Mouse (Mus musculus): Measurements from ENCODE around the gene Zbtb16.

Zbtb16 gene

DNA sequence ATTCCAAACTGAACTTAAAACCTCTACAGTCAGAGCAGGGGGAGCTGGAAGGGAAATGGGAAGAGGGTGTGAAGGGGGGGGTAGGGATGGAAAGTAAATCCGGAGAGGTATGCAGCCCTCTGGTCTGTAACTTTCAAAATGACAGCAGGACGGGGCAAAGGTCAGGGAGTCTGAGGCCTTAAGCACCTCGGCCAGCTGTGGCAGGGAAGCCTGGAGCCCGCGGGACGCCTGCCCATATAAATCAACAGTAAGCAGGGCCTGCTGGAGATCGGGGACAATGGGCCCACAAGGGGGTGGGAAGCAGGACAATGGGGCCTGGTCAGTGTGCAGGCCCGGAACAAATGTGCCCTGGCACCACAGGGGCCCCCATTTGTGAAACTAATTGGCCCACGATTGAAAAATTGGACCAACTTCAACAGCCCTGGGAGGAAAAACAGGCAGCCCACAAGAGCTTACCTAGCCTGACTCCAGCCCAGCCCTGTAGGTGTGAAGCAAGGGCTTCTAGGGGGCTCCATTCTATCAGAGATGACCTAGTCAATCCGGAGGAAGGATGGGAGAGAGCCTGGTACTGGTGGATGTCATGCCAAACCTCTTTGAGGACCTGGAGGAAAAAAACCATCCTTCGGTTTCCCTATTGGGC, 160.8 kb downstream of the Zbtb16 start:
- no peak for DNase-seq (ENCODE audit: low read depth, low spot score)

DNA sequence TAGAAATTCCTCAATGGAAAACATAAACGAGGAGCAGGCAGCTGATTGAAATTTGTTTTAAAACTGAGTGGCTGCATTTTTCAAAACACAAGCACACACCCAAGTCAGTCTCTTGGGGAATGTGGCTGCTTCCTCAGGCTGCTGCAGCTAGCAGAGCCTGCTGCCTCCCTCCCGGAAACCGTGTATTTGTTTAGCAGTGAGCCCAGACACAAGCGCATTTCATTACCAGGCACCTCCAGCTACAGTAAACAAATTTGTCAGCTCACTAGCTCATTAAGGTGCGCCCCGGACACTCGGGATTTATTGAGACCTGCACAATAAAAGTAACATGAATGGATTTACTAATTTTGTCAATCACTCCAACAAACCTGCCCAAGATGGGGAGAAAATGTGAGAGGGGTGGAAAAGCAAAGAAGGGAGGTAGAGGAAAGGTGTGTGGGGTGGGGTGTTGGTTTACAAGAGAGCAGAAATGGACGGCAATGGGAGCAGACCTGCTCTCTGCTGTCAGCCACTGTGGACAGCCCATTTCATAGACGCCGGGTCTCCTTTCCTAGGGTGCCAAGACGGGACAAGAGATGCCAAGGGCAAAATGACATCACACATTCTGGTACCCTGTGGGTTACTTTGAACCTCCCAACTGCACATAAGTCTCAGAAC, 161.5 kb downstream of the Zbtb16 start:
- DNase-seq (ENCODE audit: low read depth, low spot score), result no peak

DNA sequence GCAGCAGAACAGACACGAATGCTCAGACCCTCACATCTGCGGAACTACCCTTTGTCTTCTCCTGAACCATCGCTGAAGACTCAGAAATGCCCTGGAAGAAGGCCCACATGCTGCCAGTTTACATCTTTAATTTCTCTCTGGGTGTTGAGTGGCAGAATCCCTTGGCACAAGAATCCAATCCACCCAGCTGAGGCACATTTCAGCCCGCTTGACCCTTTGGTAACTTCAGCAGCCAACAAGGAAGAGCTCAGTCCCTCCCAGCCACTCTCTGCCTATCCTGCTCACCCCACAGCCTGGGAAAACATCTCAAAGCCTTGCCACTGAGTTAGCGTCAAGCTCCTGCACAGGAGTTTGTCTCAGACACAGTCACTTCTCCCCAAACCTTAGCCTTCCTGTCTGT, 162.2 kb downstream of the Zbtb16 start:
- no peak for DNase-seq (ENCODE audit: low read depth, low spot score)

DNA sequence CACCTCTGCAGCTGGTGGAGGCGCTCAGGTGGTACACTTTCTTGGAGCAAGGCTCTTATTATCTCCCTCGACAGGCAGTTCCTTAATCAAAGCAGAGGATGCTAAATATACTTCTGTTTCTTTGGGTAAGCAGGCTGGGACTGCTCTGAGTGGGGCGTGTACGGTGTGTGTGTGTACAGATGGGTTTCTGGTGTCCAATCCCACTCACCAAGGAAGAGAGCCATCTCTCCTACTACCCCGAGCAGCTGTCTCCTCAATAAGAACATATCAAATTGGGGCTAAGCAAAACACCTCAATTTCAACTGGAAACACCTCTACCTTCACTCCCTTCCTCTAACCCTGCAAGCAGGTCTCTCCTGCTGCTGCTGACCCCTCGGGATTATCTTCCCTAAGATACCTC, 162.8 kb downstream of the Zbtb16 start:
- no peak for DNase-seq (ENCODE audit: low read depth, low spot score)

DNA sequence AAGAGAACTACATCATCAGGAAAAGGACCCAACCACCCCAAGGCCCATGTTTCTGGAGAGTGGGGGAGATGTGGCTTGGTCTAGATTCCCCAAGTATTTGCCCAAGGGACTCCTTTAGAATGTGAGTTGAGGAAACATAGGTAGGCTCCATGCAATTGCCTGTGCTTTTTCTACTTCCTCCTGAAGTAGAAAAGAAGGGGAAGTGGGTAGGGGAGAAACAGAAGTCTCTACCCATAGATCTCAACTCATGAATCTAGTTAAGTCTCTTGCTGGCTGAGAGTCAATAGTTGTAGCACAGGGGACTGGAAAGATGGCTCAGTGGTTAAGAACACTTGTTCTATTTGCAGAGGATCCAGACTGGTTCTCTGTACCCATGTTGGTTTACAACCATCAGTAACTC, 164.2 kb downstream of the Zbtb16 start:
- no peak for DNase-seq (ENCODE audit: low read depth, low spot score)

DNA sequence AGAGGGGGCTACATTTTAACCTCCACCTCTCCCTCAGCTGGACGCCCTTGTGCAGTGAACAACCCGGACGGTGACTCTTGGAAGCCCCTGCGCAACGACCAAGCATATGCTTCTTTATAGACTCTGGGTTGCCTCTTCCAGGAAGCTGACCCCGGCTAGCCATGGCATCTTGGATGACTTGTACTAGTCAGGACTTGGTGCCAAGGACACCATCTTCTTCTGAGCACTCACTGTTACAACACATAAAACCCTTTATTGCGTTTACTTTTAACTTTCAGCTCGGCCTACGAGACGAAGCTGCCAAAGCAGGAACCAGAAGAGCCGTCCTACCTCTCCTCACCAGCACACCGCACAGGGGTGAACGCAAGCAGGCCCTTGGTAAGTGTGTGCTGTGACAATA, 165.9 kb downstream of the Zbtb16 start:
- DNase-seq (ENCODE audit: low read depth, low spot score), result no peak

DNA sequence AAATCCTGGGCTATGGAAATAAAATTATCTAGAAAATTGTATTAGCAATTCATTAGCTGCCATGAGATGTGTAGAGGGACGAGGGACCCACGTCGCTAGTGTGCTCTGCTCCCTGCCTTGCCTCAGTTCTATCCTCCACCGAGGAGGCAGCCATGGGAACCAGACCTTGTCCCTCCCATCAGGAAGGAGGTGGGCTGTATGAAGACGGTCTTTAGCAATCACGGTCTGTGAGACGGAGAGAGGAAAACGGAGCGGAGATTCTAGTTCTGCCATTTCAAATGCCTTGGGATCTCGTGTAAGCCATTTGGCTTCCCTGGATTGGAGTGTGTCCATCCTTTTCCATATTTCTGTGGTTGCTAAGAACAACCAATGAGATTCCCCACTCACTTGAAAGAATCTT, 166.3 kb downstream of the Zbtb16 start:
- no peak for DNase-seq (ENCODE audit: low read depth, low spot score)

DNA sequence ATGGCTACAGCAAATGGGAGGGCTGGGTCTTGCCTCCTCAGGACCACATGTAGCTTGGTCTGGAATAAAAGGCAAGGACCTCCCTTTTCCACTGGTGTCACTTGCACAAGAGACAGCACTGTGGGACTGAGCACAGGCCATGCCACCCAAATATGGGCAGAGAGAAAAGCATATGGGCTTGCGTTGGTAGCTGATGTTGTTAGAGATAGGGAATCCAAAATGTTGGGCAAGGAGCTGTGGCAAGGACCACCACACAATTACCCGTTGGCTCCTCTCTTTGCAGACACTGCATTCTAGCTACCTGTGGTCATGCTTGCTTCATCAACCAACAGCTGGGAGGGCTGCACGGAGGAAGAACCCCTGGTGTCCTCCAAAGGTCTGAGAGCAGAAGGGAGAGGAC, 169.3 kb downstream of the Zbtb16 start:
- DNase-seq (ENCODE audit: low read depth, low spot score), result no peak

DNA sequence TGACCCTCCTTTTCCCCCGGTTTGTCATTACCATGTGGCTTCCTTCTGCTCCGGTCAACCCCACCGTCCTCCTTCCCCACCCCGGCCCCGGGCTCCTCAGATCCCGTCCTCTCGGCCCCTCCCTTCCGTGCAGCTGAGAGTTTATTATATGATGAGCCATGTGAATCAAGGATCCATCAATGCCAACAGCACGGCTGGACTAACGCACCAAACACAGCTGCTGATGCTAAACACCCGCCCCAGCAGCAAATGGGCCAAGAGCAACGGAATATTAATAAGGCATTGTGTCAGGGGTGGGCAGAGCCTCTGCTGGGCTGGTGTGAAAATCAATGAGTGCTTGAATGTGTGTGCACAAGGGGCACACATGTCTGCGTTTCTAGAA, 173.0 kb downstream of the Zbtb16 start:
- no peak for DNase-seq (ENCODE audit: low read depth, low spot score)

DNA sequence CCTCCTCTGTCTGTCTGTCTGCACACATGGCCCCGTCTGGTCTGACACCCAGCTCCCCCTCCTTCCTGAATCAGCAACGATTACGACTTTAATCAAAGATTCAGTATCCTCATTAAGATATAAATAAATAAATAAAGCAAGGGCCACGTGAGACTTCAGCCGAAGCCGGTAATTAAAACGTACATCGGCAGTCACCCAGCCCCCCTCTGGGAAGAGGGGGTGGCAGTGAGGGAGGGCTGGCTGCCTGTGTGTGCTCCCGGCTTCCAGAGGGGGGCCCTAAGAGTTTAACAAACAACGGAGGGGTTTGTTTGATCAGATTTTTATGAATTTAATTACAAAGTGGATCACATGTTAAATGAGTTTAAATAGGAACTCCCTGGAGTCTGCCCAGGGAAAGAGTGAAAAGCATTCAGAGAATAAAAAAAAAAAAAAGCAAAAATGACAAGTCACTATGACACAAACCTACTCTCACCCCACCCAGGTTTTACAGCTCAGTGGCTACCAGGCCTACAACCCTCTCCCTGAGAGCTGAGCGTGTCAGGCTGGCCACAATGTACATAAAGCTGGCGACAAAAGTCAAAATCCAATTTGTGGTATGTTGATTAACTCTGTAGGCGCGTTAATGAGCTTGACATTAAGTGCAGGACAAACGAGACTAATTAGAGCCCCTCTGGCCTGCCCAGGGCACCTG, 173.5 kb downstream of the Zbtb16 start:
- DNase-seq (ENCODE audit: low read depth, low spot score), result no peak

DNA sequence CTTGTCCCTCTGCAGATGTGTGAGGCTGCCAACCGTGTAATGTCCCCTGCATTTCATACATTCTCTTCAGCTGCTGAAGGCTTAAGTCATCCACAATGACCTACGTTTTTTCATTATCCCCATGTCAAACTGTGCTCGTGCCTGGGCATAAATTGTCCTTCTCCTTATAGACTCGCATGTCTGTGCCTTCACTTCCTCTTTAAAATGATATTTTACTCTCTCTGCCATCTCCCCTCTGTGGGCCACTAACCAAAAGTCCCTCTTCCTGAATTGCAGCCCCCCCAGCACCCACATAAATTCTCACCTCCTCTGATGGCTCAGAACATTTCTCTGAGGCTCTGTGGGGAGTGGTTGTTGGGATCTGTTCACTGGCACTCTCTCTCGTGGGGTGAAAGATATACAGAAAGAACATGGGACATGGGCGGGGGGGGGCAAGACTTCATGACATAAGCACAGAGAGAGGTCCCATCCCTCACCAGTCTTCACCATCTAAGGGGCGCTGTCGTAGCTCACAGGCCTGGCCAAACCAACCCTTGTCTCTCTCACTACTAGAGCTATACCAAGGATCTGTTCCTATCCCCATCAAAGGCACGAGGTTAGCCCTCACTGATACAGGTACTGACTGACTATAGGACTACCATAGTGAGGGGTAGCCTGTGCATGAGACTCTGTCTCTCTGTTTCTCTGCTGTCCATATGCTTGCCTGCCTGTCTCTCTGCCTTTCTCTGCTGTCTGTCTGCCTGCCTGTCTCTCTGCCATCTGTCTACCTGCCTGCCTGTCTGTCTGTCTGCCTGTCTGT, 174.6 kb downstream of the Zbtb16 start:
- no peak for DNase-seq (ENCODE audit: low read depth, low spot score)

DNA sequence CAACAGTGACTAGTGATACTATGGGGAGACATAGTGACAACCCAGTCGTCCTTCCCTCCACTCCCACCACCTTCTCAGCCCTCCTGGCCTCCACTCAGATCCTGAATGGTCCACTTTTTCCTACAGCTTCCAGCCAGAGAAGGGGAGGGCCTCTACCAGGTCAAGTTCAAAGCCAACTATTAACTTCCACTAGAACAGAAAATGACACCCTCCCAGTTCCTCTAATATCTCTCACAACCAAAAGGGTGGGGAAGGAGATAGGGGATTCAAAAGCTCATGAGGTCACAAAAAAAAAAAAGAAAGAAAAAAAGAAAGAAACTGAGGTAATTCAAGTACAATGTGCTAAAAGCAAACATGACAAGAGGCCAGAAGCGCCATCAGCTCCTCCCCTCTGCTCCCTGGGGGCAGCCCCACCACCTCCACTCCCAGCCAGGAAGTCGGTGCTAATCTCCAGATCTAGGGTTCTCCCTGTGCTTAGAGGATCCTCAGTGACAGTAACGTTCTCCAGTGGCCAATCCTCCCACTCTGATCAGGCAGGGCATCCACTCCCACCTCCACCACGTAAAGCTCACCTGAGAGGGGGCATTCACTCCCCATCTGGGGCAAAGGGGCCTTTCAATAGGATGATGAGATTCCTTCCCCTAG, 180.4 kb downstream of the Zbtb16 start:
- DNase-seq (ENCODE audit: low read depth, low spot score), result peak; percentile 10

DNA sequence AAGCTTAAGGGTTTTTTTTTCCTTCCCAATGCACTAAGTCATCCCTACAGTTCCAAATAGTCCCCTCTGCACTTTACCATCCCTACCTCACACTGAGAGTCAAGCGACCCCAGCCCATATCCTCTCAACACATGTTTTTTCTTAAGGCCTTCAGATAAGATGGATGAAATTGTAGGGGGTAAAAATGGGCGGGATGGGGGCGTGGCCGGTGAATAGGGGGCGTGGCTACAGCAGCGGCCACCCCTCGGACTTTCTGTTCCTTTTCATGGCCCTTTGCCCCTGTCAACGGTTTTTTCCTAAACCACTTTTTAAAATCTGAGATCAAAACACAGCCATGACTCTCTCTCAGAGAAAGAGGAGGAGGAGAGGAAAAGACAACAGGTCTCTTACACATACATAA, 181.3 kb downstream of the Zbtb16 start:
- no peak for DNase-seq (ENCODE audit: low read depth, low spot score)

DNA sequence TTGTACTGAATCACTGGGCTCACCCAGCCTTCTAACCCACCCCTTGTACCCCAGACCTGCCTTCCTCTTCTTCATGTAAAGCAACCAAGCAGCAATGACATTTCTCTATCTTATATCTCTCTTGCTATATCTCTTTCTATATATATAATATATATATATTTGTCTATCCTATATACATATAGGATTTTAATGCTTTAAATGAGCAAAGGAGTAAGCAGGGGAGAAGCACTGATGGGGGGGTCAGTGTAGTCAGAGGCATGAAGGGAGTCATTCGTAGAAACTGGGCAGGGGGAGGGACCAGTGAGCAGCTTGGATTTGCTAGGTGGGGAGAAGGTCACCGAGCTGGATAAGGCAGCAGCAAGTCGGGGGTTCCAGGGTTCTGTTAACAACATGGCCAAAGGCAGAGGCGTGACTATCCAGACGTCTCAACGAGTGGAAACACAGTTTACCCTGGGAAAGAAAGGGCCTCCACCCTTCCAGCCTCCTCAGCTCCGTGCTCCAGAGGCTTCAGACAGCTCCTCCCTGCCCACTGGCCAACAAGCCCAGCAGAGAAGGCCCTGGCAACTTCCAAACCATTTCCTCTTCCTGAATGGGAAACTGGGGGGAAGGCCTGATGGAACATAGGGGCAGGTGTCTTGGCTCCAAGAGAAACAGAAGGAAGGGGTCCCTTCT, 182.5 kb downstream of the Zbtb16 start:
- DNase-seq (ENCODE audit: low read depth, low spot score), result no peak

DNA sequence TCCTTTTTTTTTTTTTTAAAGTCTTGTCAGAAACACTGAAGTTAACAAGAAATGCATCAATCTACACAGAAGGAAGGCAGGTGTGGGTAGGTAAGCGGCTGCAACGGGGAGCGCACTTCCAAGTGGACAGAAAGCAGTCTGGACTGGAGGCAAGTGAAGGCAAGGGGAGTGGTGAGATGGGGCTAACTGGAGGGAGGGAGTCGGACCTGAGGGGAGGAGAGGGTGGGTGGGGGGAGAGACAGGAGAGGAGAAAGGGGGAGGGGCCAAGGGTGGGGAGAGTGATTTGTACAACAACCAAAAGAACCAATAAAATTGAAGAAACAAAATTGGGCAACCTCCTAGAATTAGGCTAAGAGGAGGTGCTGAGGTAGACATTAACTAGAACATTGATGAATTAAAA, 184.0 kb downstream of the Zbtb16 start:
- no peak for DNase-seq (ENCODE audit: low read depth, low spot score)

DNA sequence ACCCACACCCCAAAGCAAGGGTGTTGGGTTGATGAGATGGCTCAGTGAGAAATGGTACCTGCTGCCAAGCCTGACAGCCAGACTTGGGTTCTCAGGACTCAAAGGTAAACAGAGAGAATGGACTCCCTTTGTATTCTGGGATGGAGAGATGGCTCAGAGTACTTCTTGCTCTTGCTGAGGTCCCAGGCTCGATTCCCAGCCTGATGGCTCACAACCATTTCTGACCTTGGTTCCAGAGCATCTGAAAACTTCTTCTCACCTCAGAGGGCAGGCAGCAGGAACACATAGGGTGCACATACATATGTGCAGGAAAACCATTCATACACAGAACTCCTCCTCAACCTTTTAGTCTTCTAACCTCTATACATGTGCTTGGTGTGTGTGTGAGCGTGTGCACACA, 185.2 kb downstream of the Zbtb16 start:
- no peak for DNase-seq (ENCODE audit: low read depth, low spot score)

DNA sequence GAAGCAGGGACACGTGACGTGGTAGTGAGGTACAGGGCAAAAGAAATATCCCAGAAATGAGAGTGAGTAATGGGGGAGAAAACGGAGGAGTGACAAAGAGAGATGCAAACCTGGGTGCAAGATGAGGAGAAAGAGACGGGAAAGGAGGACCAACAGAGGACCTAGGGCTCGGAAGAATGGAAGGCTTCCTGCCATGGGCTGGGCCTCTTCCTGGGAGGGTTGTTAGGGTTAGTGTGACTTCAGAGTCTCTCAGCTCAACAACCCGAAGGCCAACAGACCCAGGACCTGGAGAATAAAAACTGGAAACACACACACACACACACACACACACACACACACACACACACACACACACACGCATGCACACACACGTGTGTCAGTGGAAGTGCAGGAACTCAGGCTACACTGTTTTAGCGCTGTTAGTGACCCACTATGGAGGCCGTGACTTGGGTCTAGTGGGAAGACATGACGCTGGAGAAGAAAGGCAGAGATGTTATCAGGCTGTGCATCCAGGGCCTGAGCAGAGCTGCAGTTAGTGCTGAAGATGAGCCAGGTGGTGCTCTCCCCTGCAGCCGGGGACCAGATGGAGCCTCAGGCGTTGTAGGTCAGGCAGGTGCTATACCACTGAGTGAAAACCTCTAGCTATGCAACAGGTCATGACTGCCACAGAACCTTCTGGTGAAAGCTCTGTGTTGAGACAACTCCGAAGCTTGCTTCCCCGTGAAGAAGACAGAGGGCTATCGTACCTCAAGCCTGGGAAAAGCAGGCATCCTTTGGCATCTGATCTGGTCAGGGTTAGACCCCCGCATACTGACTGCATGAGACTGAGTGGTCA, 186.0 kb downstream of the Zbtb16 start:
- DNase-seq (ENCODE audit: low read depth, low spot score), result no peak

DNA sequence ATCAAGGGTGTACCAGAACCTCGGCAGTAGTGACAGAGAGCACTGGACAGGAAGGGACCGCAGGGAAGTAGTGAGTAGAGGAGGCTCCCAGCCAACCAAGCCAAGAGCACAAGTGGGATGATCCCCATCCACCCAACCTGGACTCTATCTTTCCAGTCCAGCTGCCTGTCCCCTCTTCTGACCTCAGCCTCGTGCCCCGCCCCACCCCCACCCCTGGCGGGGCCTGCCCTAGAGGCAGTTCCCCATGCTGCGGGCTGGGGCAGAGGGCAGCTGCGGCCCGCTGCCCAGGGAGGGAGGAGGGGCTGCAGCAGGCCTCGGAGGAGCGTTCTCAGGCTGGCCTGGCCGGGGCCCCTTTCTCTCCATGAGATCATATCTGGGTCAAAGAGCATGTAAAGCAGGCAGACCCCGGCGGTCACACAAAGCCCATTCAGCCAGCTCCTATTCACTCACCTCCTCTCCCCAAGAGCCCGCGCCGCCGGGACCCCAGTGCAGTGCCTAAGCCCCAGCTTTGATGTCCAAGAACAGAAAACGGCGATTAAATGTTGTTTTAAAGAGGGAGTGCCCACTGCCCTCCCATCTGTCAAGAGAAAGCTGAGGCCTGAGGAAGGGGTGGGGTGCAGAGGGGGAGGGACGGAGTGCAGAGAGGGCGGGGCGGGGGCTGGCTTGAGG, 186.8 kb downstream of the Zbtb16 start:
- no peak for DNase-seq (ENCODE audit: low read depth, low spot score)

DNA sequence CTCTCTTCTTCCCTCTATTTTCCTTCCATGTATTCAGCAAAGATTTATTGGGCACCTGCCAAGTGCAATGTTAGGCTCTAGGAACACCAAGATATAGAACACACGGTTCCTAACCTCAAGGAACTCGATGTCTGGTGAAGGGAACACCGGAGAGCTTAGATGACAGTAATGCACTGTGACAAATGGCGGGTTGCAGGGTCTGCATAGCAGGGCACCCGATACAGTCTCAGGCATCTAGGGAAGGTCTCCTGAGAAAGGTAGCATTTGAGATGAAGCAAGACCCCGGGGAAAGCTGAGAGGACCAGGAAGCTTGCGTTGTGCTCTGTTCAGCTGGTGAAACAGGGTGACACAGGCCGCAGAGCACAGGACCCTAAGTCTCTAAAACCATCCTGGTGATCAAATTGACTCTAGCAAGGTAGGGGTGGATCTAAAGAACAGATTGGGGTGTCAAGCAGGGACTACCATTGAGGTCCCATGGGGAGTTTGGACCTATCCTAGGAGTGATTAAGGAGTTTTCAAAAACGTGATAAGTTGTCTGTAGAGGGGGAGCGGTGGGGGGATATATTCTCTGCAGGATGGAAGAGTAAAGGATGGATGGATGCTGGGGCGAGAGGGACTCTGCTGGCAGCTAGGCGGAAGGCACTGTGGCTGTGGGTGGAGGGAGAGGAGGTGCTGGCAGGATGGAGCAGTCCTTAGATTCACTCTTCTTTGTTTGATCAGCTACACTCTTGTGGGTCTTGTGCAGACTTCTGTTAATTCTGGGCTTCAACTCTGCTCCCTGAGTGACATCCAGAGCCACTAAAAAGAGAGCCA, 187.5 kb downstream of the Zbtb16 start:
- DNase-seq (ENCODE audit: low read depth, low spot score), result no peak

Data from ES-CJ7 (cell line).